Mouse (Mus musculus): ENCODE measurements around the gene Dscam.

DNA sequence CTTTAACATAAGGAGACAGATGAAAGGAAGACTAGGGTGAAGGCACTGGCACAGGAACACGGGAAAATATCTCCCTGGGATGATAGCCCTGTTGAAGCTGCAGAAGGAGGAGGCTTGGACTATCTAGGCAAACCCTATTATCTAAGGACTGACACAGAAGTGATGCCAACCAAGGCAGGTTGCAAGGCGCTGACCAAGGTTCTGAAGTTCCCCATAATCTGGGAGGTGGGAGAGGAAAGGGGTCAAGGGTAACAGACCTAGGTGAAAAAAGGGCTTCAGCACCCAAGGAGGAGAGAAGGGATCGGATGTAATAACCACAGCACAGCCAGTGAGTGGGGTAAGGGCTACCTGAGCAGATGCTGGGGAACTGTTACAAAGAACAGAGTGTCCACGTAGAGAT is 458.6 kb downstream of the Dscam start:
- no peak for TF ChIP-seq CTCF (IDR thresholded peaks at IDR 0.05; ENCODE audit: low read depth, low read length)
- no peak for TF ChIP-seq POLR2A (IDR thresholded peaks at IDR 0.05; ENCODE audit: extremely low read depth, insufficient read depth, low read length)
